Mouse (Mus musculus): ENCODE measurements around the gene Cd9.

DNA sequence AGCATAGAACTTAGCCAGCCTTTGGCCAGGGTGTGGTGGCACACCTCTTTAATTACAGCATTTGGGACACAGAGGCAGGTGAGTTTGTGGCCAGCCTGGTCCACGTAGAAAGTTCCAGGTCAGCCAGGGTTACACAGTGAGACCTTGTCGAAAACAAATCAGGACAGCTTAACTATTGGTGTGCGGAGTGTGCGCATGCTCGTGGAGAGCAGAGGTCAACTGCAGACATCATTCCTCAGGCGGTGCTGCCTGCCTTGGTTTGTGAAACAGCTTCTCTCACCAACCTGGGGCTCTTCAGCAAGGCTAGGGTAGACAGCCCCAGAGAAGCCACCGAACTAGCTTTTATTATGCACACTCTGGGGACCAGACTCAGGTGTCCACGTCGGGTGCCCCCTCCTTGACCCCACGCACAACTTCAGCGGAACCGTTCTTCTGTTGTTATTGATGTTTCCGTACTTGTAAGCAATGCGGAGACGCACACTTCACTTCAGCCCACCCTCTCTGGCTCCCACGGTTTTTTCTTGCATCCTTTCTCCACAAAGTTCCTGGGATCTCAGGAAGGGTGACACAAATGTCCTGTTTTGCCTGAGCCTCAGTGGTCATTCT is 74.0 kb downstream of the Cd9 start:
- no peak for TF ChIP-seq CTCF (IDR thresholded peaks at IDR 0.05; ENCODE audit: extremely low read depth, insufficient read depth, insufficient read length, insufficient replicate concordance)
- no peak for TF ChIP-seq POLR2A (IDR thresholded peaks at IDR 0.05; ENCODE audit: low read depth, low read length)

Measured in spleen, adult 2 months (tissue).